Mouse (Mus musculus) layer of hippocampus, adult 11-12 months (tissue): Measurements from ENCODE around the gene Mtrr.
A peak's percentile ranks its signal among the peaks of the same experiment; 100 is the strongest.

ENCODE experiments used
- DNase-seq: peaks from one replicate; pipeline ENCODE4 v3.0.0; 2022; ENCODE audit warnings: low spot score

Gene Mtrr

DNA sequence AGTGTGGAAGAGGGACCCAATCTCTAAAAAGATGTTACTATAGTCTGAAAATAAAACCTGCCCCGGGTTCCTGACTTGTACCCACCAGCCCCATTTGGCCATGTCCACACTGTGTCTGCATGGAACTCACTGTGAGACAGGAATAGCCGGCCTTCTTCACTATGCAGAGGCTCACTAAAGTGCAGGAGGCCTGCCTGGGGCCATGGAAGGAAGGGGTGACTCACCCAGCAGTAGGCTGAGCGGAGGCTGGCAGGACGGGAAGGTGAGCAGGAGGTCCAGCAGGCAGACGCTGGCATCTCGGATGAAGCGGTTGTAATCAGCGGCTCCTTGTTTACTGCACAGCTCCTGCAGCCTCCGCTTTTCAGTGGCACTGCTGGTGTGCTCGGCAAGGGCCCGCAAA, 13.4 kb downstream of the Mtrr start:
- DNase-seq = no peak

DNA sequence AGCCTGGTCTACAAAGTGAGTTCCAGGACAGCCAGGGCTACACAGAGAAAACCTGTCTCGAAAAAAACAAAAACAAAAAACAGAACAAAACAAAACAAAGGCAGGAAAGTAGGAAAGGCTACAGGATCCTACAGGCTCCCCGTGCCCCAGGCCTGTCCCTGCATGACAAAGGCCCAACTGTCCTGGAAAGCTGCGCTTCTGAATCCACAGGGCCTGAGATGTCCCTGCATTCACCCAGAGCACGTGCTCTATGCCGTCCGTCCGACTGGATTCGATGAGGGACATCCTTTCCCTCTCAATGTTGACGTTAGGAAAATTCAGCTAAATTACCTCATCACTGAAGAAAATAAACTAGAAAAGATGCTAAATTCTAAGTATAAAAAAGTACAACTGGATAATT, 13.8 kb downstream of the Mtrr start:
- no peak for DNase-seq

DNA sequence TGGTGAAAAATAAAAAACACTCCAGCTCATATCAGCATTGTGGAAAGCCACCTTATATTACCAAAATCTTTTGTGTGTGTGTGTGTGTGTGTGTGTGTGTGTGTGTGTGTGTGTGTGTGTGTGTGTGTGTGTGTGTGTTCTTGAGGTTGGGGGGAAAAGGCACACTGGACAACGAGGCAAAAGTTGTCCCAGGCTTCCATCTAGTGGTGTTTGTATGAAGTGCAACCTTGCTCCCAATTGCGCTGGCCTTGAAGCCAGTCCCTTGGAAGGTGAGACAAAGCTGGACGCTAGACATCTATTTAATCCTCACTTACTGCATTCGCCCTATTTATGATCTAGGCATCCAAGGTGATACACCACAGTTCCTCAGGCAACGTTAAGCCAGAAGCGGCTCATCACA, 28.6 kb downstream of the Mtrr start:
- peak; percentile 16 for DNase-seq
